Mouse (Mus musculus): ENCODE measurements at regions not wholly inside any gene's neighbourhood (a gene's known extent, or its start where the extent isn't known, plus 50 kb on each side); places are given as distances from the start of the nearest gene placed in this dataset.

- DNase-seq (ENCODE audit: low spot score): no peak
Measured at GRCm38 (mm10) chr3:41177124-41177523, 94.3 kb upstream of the Pgrmc2 start.

- no peak for DNase-seq (ENCODE audit: low spot score)
Measured at GRCm38 (mm10) chr3:41175356-41175755, 92.5 kb upstream of the Pgrmc2 start.

- DNase-seq (ENCODE audit: low spot score): no peak
Measured at GRCm38 (mm10) chr3:41173561-41173960, 90.7 kb upstream of the Pgrmc2 start.

GRCm38 (mm10) chr3:41172306-41173215 is 89.7 kb upstream of the Pgrmc2 start:
- no peak for DNase-seq (ENCODE audit: low spot score)

- DNase-seq (ENCODE audit: low spot score): no peak
Measured at GRCm38 (mm10) chr3:41171772-41172171, 88.9 kb upstream of the Pgrmc2 start.

GRCm38 (mm10) chr3:41171310-41171709 is 88.5 kb upstream of the Pgrmc2 start:
- DNase-seq (ENCODE audit: low spot score): no peak

- no peak for DNase-seq (ENCODE audit: low spot score)
Measured at GRCm38 (mm10) chr3:41170566-41170965, 87.7 kb upstream of the Pgrmc2 start.

GRCm38 (mm10) chr3:41169430-41169829 is 86.6 kb upstream of the Pgrmc2 start:
- DNase-seq (ENCODE audit: low spot score): no peak

- DNase-seq (ENCODE audit: low spot score): no peak
Measured at GRCm38 (mm10) chr3:41168181-41168967, 85.5 kb upstream of the Pgrmc2 start.

- DNase-seq (ENCODE audit: low spot score): no peak
Measured at GRCm38 (mm10) chr3:41167476-41167875, 84.6 kb upstream of the Pgrmc2 start.

GRCm38 (mm10) chr3:41164736-41165135 is 81.9 kb upstream of the Pgrmc2 start:
- DNase-seq (ENCODE audit: low spot score): no peak

GRCm38 (mm10) chr3:41163767-41164166 is 80.9 kb upstream of the Pgrmc2 start:
- DNase-seq (ENCODE audit: low spot score): no peak

GRCm38 (mm10) chr3:41162514-41162913 is 79.7 kb upstream of the Pgrmc2 start:
- DNase-seq (ENCODE audit: low spot score): no peak

GRCm38 (mm10) chr3:41160648-41161047 is 77.8 kb upstream of the Pgrmc2 start:
- DNase-seq (ENCODE audit: low spot score): no peak

- no peak for DNase-seq (ENCODE audit: low spot score)
Measured at GRCm38 (mm10) chr3:41158314-41158973, 75.6 kb upstream of the Pgrmc2 start.

GRCm38 (mm10) chr3:41157428-41157827 is 74.6 kb upstream of the Pgrmc2 start:
- no peak for DNase-seq (ENCODE audit: low spot score)

GRCm38 (mm10) chr3:41156562-41156961 is 73.7 kb upstream of the Pgrmc2 start:
- no peak for DNase-seq (ENCODE audit: low spot score)

GRCm38 (mm10) chr3:41155132-41155760 is 72.4 kb upstream of the Pgrmc2 start:
- DNase-seq (ENCODE audit: low spot score): no peak

GRCm38 (mm10) chr3:41154402-41154801 is 71.6 kb upstream of the Pgrmc2 start:
- DNase-seq (ENCODE audit: low spot score): no peak

GRCm38 (mm10) chr3:41151989-41152388 is 69.1 kb upstream of the Pgrmc2 start:
- no peak for DNase-seq (ENCODE audit: low spot score)

- no peak for DNase-seq (ENCODE audit: low spot score)
Measured at GRCm38 (mm10) chr3:41140391-41140790, 57.5 kb upstream of the Pgrmc2 start.

GRCm38 (mm10) chr3:41137931-41138330 is 55.1 kb upstream of the Pgrmc2 start:
- DNase-seq (ENCODE audit: low spot score): no peak

Data from lung, postnatal 25 days (tissue).